ENCODE assay signal across 22 mouse cellular contexts in genomic region chr5:8120087-8120486, GRCm38 (mm10).
DNase-seq lines count a peak whose midpoint lies in the region; TF ChIP-seq lines count a peak whose summit lies in the region.
"Had no signal": no experiment of that assay in that cellular context is flagged by ENCODE, and none has a peak within 500 bp of the region (broad histone marks: within the 10 kb centered on the region; RNA-seq: fewer than 3 reads in every experiment).

No protein-coding gene starts in this region.

- peak overlapping the region; percentile 67; the same call in 1 of the 2 replicates for H3K27ac ChIP-seq in embryonic fibroblast, embryonic 13.5 days (ENCODE audit: insufficient read depth, low read length)
- H3K27ac ChIP-seq: embryonic facial prominence, embryonic 13.5 days; embryonic facial prominence, embryonic 15.5 days; forebrain, embryonic 13.5 days; forebrain, embryonic 15.5 days had no signal

- DNase-seq in 3134 (ENCODE audit: extremely low read depth, insufficient read length, low spot score) (peak; percentile 6), 3T3-L1 (ENCODE audit: low read depth, low spot score) (peak; percentile 80), NIH3T3 (ENCODE audit: low read depth) (peak; percentile 47)
- no peak for DNase-seq in urinary bladder, postnatal 25 days (ENCODE audit: low spot score)
- DNase-seq in yolk sac, embryonic 10.5 days (ENCODE audit: low spot score), result no peak
- DNase-seq in layer of hippocampus, adult 8-10 months (ENCODE audit: low spot score in 2 of 2), result no peak
- DNase-seq: adrenal gland, adult 2 months; adrenal gland, postnatal 10 days; adrenal gland, postnatal 25 days; cerebellum, adult 11 months; cerebellum, adult 18-20 months; cerebellum, adult 8-10 months; cerebellum, adult 9-11 months; cerebellum, postnatal 14 days; cerebellum, postnatal 36 days; embryo, embryonic 11 days; forebrain, postnatal 0 days had no signal

- TF ChIP-seq POLR2A in embryonic fibroblast, embryonic 13.5 days (IDR thresholded peaks at IDR 0.05; ENCODE audit: low read depth, low read length), result no peak

- H3K4me3 ChIP-seq in embryonic fibroblast, embryonic 13.5 days (ENCODE audit: insufficient read depth, low read length), result no peak overlapping the region
- H3K4me3 ChIP-seq: embryonic facial prominence, embryonic 13.5 days; embryonic facial prominence, embryonic 15.5 days; forebrain, embryonic 13.5 days; forebrain, embryonic 15.5 days had no signal

- H3K4me1 ChIP-seq in embryonic fibroblast, embryonic 13.5 days (ENCODE audit: control insufficient read depth, insufficient read depth, low read length), result peaks cover 2% of the 10 kb centered on the region
- H3K4me1 ChIP-seq: embryonic facial prominence, embryonic 13.5 days; embryonic facial prominence, embryonic 15.5 days had no signal

- no peak for TF ChIP-seq CTCF in embryonic fibroblast, embryonic 13.5 days (IDR thresholded peaks at IDR 0.05; ENCODE audit: borderline replicate concordance, insufficient read depth, low read length)

Comparison
In these comparisons a context has a peak if more than half of its experiments do, and no peak if none do; other contexts are left out.
1. DNase-seq: peak in 3134 (single experiment), 3T3-L1 (single experiment) and NIH3T3 (single experiment); none in urinary bladder, postnatal 25 days (single experiment), yolk sac, embryonic 10.5 days (single experiment) and layer of hippocampus, adult 8-10 months (0 of 2).